Mouse (Mus musculus) kidney, adult 11 months (tissue): ENCODE results near the gene Sarnp.
"Not testable (repeated sequence)": the region's sequence is repeated elsewhere in the genome, so short reads cannot be mapped to it uniquely, and the experiment has no call there.

Experiments used
- DNase-seq: peaks from one replicate; pipeline ENCODE4 v3.0.0; 2022

The Sarnp gene

GRCm38 (mm10) chr10:128821358-128822056 is 4.4 kb downstream of the Sarnp start, which contains the start of gene Ormdl2:
TSS of gene Ormdl2 (minus strand) at chr10:128821645.
- peak; percentile 99 for DNase-seq

GRCm38 (mm10) chr10:128822135-128822534 is 5.0 kb downstream of the Sarnp start:
- no peak for DNase-seq

DNA sequence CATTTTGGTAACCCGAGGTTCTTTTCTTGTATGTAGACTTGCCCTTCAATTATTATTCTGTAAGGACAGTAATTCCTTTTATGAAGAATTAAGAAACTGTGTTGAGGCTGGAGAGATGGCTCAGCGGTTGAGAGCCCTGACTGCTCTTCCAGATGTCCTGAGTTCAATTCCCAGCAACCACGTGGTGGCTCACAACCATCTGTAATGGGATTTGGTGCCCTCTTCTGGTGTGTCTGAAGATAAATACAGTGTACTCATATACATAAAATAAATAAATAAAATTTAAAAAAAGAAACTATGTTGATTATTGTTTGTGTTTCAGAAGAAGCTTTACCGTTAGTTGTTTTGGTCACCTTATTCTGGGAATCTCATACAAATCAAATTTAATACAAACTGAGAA is 6.0 kb downstream of the Sarnp start:
- not testable (repeated sequence) for DNase-seq

DNA sequence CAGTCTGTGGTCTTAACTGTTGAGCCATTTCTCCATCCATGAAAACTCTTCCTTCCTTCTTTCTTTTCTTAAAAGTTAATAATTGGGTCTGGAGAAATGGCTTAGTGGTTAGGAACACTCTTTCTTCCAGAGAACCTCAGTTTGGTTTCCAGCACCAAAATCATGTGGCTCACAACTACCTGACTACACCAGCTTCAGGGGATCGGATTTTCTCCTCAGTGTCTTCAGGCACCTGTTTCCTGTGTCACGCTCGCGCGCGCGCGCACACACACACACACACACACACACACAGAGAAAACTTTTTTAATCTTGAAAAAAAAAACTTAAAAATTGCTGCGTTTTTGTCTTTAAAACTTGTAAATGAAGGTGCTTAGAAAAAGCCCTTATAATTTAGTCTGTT is 6.7 kb downstream of the Sarnp start:
- DNase-seq, result no peak

GRCm38 (mm10) chr10:128837400-128837799 is 20.3 kb downstream of the Sarnp start:
- no peak for DNase-seq

GRCm38 (mm10) chr10:128839434-128839833 is 22.3 kb downstream of the Sarnp start:
- no peak for DNase-seq

DNA sequence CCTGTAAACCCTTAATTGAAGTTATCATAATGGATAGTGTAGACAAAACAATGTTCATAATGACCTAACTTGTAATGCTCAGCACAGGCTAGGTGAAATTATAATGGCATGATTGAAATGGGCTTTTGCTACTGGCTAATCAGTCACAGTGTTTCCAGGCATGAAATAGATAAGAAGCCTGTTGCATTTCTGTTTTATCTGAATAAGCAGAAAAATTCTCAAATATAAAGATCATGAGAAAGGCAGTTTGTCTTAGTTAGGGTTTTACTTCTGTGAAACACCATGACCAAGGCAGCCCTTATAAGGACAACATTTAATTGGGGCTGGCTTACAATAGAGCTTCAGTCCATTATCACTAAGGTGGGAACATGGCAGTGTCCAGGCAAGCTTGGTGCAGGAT is 23.5 kb downstream of the Sarnp start:
- no peak for DNase-seq

DNA sequence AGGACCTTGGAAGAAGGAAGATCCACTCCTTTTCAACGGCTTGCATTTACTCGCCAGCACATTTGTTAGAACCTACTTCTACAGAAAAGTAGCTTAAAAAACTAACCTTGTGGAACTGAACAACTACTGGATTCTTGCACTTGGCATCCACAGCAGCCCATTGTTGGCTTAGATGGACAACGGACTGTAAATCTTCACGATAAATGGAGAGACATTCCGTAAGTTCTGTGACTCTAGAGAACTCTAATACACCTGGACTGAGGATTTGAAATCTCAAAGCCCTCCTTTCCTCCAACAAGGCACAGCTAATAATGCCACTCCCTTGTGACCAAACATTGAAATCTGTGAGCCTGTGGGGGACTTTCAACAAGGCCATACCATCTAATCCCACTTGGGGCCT is 26.1 kb downstream of the Sarnp start:
- DNase-seq, result no peak

GRCm38 (mm10) chr10:128845516-128845915 is 28.4 kb downstream of the Sarnp start:
- no peak for DNase-seq

DNA sequence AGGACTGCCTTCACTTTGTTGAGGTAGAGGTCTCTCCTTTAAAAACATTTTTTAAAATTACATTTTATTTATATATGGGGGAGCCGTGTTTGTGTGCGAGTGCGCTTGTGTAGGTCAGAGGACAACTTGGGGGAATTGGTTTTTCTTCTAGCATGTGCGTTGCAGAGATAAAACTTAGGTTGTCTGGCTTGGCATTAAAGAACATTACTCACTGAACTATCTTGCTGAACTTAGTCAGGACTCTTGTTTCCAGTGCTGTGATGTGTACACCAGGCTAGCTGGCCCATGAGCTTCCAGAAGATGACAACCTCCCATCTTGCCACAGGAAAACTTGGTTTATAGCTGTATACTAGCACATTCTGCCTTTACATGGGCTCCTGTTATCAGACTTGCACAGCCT is 29.5 kb downstream of the Sarnp start:
- no peak for DNase-seq

GRCm38 (mm10) chr10:128848426-128848825 is 31.3 kb downstream of the Sarnp start:
- peak; percentile 12 for DNase-seq

- no peak for DNase-seq
Measured at GRCm38 (mm10) chr10:128850339-128850738, 33.2 kb downstream of the Sarnp start.

DNA sequence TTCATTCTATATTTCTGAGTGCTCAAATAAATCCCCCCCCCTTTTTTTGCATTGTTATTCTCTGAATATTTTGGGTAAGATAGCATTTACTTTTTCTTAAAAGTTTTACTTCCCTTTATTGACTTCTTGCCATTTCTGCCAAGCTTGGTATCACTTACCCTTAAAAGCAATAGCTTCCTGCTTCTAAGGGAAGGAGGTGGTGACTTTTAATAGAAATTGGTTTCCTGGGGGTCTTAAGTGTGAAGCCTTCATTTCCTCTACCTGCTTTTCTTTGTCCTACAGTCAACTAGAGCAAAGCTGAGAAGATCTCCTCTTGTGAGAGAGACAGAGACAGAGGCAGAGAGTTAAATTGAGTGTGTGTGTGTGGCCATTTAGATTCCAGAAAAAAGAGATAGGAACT is 44.0 kb downstream of the Sarnp start:
- DNase-seq, result no peak

- DNase-seq, result no peak
Measured at GRCm38 (mm10) chr10:128866042-128866441, 48.9 kb downstream of the Sarnp start.

DNA sequence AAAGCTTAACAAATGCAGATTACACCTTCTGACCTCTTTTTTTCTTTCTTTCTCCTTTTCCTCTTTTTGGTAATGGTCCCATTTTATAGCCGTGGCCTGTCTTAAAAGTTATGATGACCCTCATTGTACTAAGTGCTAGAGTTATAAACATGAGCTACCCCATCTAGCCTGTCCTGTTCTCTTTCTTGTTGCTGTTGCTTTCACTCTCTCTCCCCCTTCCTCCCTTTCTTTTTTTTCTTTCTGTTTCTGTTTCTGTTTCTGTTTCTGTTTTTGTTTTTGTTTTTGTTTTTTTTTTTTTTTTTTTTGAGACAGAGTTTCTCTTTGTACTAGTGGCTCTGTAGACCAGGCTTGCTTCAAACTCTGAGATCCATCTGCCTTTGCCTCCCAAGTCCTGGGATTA is 49.4 kb downstream of the Sarnp start:
- DNase-seq, result no peak

GRCm38 (mm10) chr10:128870341-128870740 is 53.2 kb downstream of the Sarnp start:
- no peak for DNase-seq

DNA sequence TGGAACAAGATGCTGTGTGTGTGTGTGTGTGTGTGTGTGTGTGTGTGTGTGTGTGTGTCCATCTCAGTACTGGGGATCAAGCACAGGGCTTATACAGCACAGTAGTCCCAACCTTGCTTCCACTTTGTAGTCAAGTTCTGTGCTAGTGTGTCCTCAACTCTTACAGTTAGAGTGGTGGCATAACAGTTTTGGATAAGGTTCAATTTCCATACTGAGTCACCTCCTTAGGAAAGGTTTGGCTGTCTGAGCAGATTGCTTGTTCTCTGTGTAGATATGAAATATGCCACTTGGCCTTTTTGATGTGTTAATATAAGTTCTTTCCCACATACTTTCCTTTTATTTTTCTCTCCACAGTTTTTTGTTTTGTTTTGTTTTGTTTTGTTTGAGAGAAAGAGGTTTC is 61.2 kb downstream of the Sarnp start:
- DNase-seq, result no peak

GRCm38 (mm10) chr10:128878811-128879210 is 61.7 kb downstream of the Sarnp start:
- no peak for DNase-seq

GRCm38 (mm10) chr10:128882067-128882466 is 64.9 kb downstream of the Sarnp start:
- DNase-seq, result peak; percentile 65

- no peak for DNase-seq
Measured at GRCm38 (mm10) chr10:128888941-128889827, 72.1 kb downstream of the Sarnp start.

DNA sequence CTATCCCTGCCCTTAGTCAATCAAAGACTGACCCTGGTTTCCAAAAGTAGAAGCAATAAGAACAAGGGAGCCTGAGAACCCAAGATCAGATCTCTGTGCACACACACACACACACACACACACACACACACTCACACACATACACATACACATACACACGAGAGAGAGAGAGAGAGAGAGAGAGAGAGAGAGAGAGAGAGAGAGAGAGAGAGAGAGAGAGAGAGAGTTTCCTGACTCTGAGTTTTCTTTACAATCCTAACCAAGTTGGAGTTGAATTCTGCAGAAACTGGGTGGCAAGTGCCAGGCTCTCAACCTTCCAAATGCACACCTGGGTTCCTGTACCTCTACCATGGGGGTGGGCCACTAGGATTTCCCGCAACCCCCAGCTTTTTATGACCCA is 72.7 kb downstream of the Sarnp start:
- no peak for DNase-seq

DNA sequence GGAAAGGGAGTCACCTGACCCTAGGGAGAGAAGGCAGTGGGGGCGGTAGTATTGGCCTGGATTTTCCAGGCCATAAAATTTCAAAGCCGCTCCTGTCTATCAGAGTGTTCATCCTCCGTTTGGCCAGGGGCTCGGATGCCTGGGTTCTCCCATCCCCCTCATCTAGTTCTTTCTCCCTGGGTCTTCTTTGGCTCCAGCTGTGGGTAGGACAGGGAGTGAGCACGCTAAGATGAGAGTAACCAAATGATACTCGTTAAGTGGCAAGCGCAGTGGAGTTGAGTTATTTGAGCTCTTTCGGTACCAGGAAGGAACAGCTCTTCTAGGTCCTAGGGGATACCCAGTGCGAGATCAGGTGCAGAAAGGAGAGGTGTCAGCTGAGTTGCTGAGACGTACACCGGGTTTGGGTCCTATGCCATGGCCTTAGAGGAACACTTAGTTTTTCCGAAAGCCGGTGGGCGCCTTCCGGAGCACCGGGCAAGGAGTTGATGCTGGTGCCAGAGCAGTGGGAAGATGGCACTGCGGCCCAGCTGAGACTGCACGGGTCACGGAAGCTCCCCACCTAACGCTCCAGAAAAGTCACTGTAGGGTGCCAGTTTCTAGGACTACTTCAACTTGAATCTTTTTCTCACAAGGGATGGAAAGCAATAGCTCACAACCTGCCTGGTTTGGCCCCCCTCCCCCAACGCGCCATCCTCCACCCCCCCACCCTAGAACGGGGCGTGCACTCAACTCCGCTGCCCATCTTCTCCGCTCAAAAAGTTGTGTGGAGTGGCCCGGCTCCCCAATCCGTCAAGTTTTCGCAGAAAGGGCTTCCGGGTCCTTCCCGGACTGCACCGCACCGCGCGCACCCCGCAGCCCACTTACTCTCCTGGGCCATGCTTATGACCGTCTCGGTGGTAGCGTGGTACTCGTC is 73.5 kb downstream of the Sarnp start:
- no peak for DNase-seq
